Mouse (Mus musculus) urinary bladder, postnatal 36 days (tissue): ENCODE measurements at regions not wholly inside any gene's neighbourhood (a gene's known extent, or its start where the extent isn't known, plus 50 kb on each side); places are given as distances from the start of the nearest gene placed in this dataset.

Experiments
- DNase-seq, 2 experiments: peaks; one replicate each; pipeline ENCODE4 v3.0.0; 2022; ENCODE audit warnings: low spot score in 2 of 2, mixed read lengths in 1 of 2

- no peak for DNase-seq
These were observed 95.6 kb upstream of the Opcml start for GRCm38 (mm10) chr9:27694805-27695593.

- no peak for DNase-seq
These were observed 89.0 kb upstream of the Opcml start for GRCm38 (mm10) chr9:27701559-27701958.

- no peak for DNase-seq
These were observed 88.4 kb upstream of the Opcml start for GRCm38 (mm10) chr9:27702140-27702539.

GRCm38 (mm10) chr9:27704001-27704400 is 86.6 kb upstream of the Opcml start:
- DNase-seq = no peak

- DNase-seq = no peak
These were observed 66.7 kb upstream of the Opcml start for GRCm38 (mm10) chr9:27723840-27724408.

- DNase-seq = no peak
These were observed 66.0 kb upstream of the Opcml start for GRCm38 (mm10) chr9:27724576-27724975.

GRCm38 (mm10) chr9:27728652-27729557 is 61.7 kb upstream of the Opcml start:
- no peak for DNase-seq

GRCm38 (mm10) chr9:27729558-27729889 is 61.1 kb upstream of the Opcml start:
- no peak for DNase-seq

GRCm38 (mm10) chr9:27739287-27739686 is 51.3 kb upstream of the Opcml start:
- no peak for DNase-seq
